Mouse (Mus musculus): ENCODE measurements around the gene Gm45337. TPM values are rescaled to one million over a fixed set of nuclear protein-coding genes. Genes with fewer than 3 reads are reported as not detected.

Gm45337 gene
- polyA plus RNA-seq (2015; fragmentation: Illumina TruSeq; extraction: RNeasy Lipid Tissue Mini Kit (QIAGEN cat#74804); ENCODE audit: insufficient read depth, low read depth, low replicate concordance) = not detected

DNA sequence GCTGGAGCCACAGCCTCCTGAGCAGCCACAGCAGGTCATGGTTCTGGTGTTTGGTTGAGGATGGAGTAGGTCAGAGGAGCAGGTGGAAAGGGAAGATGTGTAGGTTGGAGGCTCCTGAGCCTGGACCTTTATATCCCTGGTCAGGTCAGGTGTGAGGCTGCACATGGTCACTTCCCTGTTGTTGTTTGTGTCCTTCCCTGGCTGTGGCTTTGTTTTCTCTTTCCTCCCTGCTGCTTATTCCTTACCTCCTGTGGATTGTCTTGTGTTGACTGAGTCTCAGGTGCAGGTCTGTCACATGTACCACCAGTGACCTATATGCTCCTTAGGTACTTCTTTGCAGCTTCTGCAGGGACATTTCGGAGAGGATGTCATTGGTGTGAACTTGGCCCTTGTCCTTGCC, at the start of gene Gm45337:
TSS of gene Gm45337 (minus strand) at position 101 of the 400 bp plus-strand sequence.

DNA sequence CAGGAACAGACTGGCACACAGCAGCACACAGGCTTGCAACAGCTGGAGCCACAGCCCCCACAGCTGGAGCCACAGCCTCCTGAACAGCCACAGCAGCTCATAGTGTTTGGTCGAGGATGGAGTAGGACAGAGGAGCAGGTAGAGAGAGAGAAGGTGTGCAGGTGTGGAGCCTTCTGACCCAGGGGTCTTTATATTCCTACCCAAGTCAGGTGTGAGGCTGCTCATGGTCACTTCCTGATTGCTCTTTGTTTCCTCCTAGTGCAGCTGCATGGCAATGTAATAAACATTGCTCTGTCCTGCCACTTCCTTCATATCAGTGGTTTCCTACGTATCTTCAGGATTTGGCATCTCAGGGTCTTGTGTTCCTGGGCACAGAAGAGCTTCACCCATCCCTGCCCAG, 45.9 kb upstream of the Gm45337 start, which contains the start of gene Gm10153:
TSS of gene Gm10153 (minus strand) at position 101 of the 400 bp plus-strand sequence.

DNA sequence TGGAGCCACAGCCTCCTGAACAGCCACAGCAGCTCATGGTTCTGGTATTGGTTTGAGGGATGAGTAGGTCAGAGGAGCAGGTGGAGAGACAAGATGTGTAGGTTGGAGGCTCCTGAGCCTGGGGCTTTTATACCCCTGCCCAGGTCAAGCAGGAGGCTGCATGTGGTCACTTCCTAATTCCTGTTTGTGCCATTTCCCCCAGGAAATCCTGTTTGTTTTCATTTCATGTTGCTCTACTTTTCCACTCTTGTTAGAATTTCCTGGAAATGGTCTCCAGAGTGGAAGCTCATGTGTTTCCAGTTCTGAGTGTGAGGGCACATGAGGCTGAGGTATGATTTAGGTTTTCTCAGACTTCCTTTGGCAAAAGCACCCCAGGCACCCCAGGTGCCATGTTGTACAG, 31.5 kb upstream of the Gm45337 start, which contains the start of gene Krtap5-2:
TSS of gene Krtap5-2 (minus strand) at position 101 of the 400 bp plus-strand sequence.

DNA sequence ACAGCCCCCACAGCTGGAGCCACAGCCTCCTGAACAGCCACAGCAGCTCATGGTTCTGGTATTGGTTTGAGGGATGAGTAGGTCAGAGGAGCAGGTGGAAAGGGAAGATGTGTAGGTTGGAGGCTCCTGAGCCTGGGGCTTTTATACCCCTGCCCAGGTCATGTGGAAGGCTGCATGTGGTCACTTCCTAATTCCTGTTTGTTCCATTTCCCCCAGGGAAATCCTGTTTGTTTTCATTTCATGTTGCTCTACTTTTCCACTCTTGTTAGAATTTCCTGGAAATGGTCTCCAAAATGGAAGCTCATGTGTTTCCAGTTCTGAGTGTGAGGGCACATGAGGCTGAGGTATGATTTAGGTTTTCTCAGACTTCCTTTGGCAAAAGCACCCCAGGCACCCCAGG, 21.2 kb upstream of the Gm45337 start, which contains the start of gene Gm4553:
TSS of gene Gm4553 (minus strand) at position 101 of the 400 bp plus-strand sequence.

DNA sequence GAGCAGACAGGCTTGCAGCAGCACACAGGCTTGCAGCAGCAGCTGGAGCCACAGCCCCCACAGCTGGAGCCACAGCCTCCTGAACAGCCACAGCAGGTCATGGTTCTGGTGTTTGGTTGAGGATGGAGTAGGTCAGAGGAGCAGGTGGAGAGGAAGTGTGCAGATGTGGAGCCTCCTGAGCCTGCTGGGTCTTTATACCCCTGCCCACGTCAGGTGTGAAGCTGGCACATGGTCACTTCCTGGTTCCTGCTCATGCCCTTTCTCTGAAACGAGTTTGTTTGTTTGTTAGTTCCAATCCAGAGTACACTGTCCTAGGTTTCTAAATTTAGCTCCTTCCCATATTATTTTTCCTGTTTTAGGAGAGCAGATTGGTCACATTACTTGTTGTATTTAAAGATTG, 12.6 kb upstream of the Gm45337 start, which contains the start of gene Gm29735:
TSS of gene Gm29735 (minus strand) at position 101 of the 400 bp plus-strand sequence.

DNA sequence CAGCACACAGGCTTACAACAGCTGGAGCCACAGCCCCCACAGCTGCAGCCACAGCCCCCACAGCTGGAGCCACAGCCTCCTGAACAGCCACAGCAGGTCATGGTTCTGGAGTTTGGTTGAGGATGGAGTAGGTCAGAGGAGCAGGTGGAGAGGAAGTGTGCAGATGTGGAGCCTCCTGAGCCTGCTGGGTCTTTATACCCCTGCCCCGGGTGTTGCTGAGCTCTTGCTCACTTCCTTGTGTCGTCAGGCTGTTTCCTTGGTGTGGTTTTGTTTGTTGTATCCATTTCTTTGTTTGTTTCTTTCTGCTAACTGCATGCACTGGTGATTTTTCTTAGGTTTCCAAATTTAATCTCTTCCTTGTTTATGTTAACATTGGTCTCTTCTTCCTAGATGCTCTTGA, 8.5 kb downstream of the Gm45337 start, which contains the start of gene Gm39115:
TSS of gene Gm39115 (minus strand) at position 101 of the 400 bp plus-strand sequence.

DNA sequence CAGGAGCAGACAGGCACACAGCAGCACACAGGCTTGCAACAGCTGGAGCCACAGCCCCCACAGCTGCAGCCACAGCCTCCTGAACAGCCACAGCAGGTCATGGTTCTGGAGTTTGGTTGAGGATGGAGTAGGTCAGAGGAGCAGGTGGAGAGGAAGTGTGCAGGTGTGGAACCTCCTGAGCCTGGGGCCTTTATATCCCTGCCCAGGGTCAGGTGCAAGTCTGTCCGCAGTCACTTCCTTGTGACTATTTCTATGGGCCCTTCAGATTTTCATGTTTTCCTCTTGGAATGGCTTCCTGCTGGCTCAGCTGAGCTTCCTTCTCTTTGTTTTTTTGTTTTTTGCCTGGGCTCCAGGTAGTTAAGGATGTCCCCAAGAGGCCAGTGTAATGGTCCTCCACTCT, 23.8 kb downstream of the Gm45337 start, which contains the start of gene Gm45618:
TSS of gene Gm45618 (minus strand) at position 101 of the 400 bp plus-strand sequence.

DNA sequence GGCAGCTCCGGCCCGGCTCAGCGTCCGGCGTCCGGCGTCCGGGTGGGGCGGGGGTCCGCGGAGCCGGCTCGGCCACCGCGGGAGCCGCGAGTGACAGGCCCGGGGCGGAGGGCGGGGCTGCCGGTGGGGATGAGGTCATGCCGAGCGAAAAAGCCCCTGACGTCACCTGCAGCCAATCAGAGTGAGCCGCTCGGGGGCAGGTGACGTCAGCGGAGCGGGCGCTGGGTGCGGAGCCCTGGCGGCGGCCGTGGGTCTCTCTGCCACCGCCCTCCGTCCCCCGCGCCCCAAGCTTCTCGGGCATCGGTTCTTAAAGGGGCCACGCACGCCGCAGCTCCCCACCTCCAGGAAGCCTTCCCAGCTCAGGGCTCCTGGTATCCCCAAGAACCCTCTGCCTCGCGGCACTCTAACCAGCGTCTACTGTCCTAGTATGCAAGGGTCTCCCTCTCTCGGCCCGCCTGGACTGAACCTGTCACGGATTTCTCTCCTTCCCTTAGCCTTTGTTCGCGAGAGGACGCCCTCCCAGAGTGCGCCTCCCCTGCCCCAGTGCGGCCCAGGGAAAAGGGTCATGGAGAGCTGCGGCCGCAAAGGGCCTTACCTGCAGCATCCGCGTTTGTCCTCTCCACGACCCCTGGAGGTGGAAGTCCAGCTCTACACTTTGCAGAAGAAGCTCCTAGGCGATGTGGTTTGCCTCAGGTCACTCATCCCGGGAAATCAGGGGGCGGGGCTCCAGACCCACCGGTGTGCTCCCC, 49.0 kb downstream of the Gm45337 start, which contains the start of gene Dusp8:
TSS of gene Dusp8 (minus strand) at position 661 of the 749 bp plus-strand sequence.

Other genes with a start within 250 kb of the Gm45337 start
- gene Tollip, start 226.1 kb downstream of the Gm45337 start, polyA plus RNA-seq (2015; fragmentation: Illumina TruSeq; extraction: RNeasy Lipid Tissue Mini Kit (QIAGEN cat#74804); ENCODE audit: insufficient read depth, low read depth, low replicate concordance) = 11.2 TPM
- 10.4 TPM for gene Brsk2, start 194.9 kb downstream of the Gm45337 start, polyA plus RNA-seq (2015; fragmentation: Illumina TruSeq; extraction: RNeasy Lipid Tissue Mini Kit (QIAGEN cat#74804); ENCODE audit: insufficient read depth, low read depth, low replicate concordance)
- 23.7 TPM for gene Mob2, start 83.5 kb downstream of the Gm45337 start, polyA plus RNA-seq (2015; fragmentation: Illumina TruSeq; extraction: RNeasy Lipid Tissue Mini Kit (QIAGEN cat#74804); ENCODE audit: insufficient read depth, low read depth, low replicate concordance)
- 2.1 TPM for gene Dusp8, start 48.8 kb downstream of the Gm45337 start, polyA plus RNA-seq (2015; fragmentation: Illumina TruSeq; extraction: RNeasy Lipid Tissue Mini Kit (QIAGEN cat#74804); ENCODE audit: insufficient read depth, low read depth, low replicate concordance)
- not detected for gene Gm45618, start 23.9 kb downstream of the Gm45337 start, polyA plus RNA-seq (2015; fragmentation: Illumina TruSeq; extraction: RNeasy Lipid Tissue Mini Kit (QIAGEN cat#74804); ENCODE audit: insufficient read depth, low read depth, low replicate concordance)
- gene Gm39115, start 8.6 kb downstream of the Gm45337 start, polyA plus RNA-seq (2015; fragmentation: Illumina TruSeq; extraction: RNeasy Lipid Tissue Mini Kit (QIAGEN cat#74804); ENCODE audit: insufficient read depth, low read depth, low replicate concordance) = not detected
- gene Gm29735, start 12.5 kb upstream of the Gm45337 start, polyA plus RNA-seq (2015; fragmentation: Illumina TruSeq; extraction: RNeasy Lipid Tissue Mini Kit (QIAGEN cat#74804); ENCODE audit: insufficient read depth, low read depth, low replicate concordance) = not detected
- not detected for gene Gm4553, start 21.1 kb upstream of the Gm45337 start, polyA plus RNA-seq (2015; fragmentation: Illumina TruSeq; extraction: RNeasy Lipid Tissue Mini Kit (QIAGEN cat#74804); ENCODE audit: insufficient read depth, low read depth, low replicate concordance)
- gene Krtap5-2, start 31.4 kb upstream of the Gm45337 start, polyA plus RNA-seq (2015; fragmentation: Illumina TruSeq; extraction: RNeasy Lipid Tissue Mini Kit (QIAGEN cat#74804); ENCODE audit: insufficient read depth, low read depth, low replicate concordance) = not detected
- not detected for gene Gm10153, start 45.8 kb upstream of the Gm45337 start, polyA plus RNA-seq (2015; fragmentation: Illumina TruSeq; extraction: RNeasy Lipid Tissue Mini Kit (QIAGEN cat#74804); ENCODE audit: insufficient read depth, low read depth, low replicate concordance)
- gene Krtap5-3, start 56.8 kb upstream of the Gm45337 start, polyA plus RNA-seq (2015; fragmentation: Illumina TruSeq; extraction: RNeasy Lipid Tissue Mini Kit (QIAGEN cat#74804); ENCODE audit: insufficient read depth, low read depth, low replicate concordance) = not detected
- gene Gm7579, start 67.3 kb upstream of the Gm45337 start, polyA plus RNA-seq (2015; fragmentation: Illumina TruSeq; extraction: RNeasy Lipid Tissue Mini Kit (QIAGEN cat#74804); ENCODE audit: insufficient read depth, low read depth, low replicate concordance) = not detected
- not detected for gene Krtap5-5, start 85.4 kb upstream of the Gm45337 start, polyA plus RNA-seq (2015; fragmentation: Illumina TruSeq; extraction: RNeasy Lipid Tissue Mini Kit (QIAGEN cat#74804); ENCODE audit: insufficient read depth, low read depth, low replicate concordance)
- not detected for gene Gm40460, start 96.5 kb upstream of the Gm45337 start, polyA plus RNA-seq (2015; fragmentation: Illumina TruSeq; extraction: RNeasy Lipid Tissue Mini Kit (QIAGEN cat#74804); ENCODE audit: insufficient read depth, low read depth, low replicate concordance)
- gene Gm2431, start 113.7 kb upstream of the Gm45337 start, polyA plus RNA-seq (2015; fragmentation: Illumina TruSeq; extraction: RNeasy Lipid Tissue Mini Kit (QIAGEN cat#74804); ENCODE audit: insufficient read depth, low read depth, low replicate concordance) = not detected
- not detected for gene Gm4559, start 129.8 kb upstream of the Gm45337 start, polyA plus RNA-seq (2015; fragmentation: Illumina TruSeq; extraction: RNeasy Lipid Tissue Mini Kit (QIAGEN cat#74804); ENCODE audit: insufficient read depth, low read depth, low replicate concordance)
- gene Krtap5-1, start 152.5 kb upstream of the Gm45337 start, polyA plus RNA-seq (2015; fragmentation: Illumina TruSeq; extraction: RNeasy Lipid Tissue Mini Kit (QIAGEN cat#74804); ENCODE audit: insufficient read depth, low read depth, low replicate concordance) = not detected
- not detected for gene Krtap5-4, start 158.9 kb upstream of the Gm45337 start, polyA plus RNA-seq (2015; fragmentation: Illumina TruSeq; extraction: RNeasy Lipid Tissue Mini Kit (QIAGEN cat#74804); ENCODE audit: insufficient read depth, low read depth, low replicate concordance)
- not detected for gene Ifitm10, start 229.1 kb upstream of the Gm45337 start, polyA plus RNA-seq (2015; fragmentation: Illumina TruSeq; extraction: RNeasy Lipid Tissue Mini Kit (QIAGEN cat#74804); ENCODE audit: insufficient read depth, low read depth, low replicate concordance)
- not detected for gene Gm49369, start 238.1 kb upstream of the Gm45337 start, polyA plus RNA-seq (2015; fragmentation: Illumina TruSeq; extraction: RNeasy Lipid Tissue Mini Kit (QIAGEN cat#74804); ENCODE audit: insufficient read depth, low read depth, low replicate concordance)
- 108 TPM for gene Ctsd, start 243.4 kb upstream of the Gm45337 start, polyA plus RNA-seq (2015; fragmentation: Illumina TruSeq; extraction: RNeasy Lipid Tissue Mini Kit (QIAGEN cat#74804); ENCODE audit: insufficient read depth, low read depth, low replicate concordance)